Mouse (Mus musculus): ENCODE measurements at regions not wholly inside any gene's neighbourhood (a gene's known extent, or its start where the extent isn't known, plus 50 kb on each side); places are given as distances from the start of the nearest gene placed in this dataset.

DNA sequence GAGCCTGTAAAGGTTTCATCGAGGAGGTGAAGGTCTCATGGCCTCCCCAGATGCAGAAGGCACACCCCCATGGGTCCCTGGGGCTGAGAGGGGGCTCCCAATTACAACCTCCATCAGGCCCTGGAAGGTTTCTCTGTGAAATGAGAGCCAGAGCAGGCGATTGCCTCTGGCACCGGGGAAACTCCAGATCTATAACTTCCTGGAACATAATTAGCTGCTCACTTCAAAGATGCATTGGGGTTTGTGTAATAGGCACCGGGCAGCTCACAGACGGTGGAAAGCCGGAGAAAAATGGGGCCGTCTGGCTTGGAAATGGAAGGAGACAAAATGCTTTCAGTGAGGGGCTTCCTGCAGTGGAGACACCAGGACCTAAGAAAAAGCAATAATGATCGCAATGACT is 151.2 kb upstream of the Mvb12b start:
- H3K4me1 ChIP-seq = no peaks in the 10 kb centered on the region
- ATAC-seq (ENCODE audit: extremely low read depth, insufficient number of reproducible peaks, low FRiP score, low TSS enrichment) = no peak
- H3K36me3 ChIP-seq = no peaks in the 10 kb centered on the region
- no peak overlapping the region for H3K9ac ChIP-seq
- H3K9me3 ChIP-seq = no peaks in the 10 kb centered on the region
- 68% methylated on average over 8 of the region's 8 CpGs for WGBS
- no peak overlapping the region for H3K27ac ChIP-seq (replicated peaks)
- H3K4me2 ChIP-seq = no peak overlapping the region
- H3K4me3 ChIP-seq = no peak overlapping the region
- H3K27me3 ChIP-seq (replicated peaks) = no peaks in the 10 kb centered on the region

DNA sequence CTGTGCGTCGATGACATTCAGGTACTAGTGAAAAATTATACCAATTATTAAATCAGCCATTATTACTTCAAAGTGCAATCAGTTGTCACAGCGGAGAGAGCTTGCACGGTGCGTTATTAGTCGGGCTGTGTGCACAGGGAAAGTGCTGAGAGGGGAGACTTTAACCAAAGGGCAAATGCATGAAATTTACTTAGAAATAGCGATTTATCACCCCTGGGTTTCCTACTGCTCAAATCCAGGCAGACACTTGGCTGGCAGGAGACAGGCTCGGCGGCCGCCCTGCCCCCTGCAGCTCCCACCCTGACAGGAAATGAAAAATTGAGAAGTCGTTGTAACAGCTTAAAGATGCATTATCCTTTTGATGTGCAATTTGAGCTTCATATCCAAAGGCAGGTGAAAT is 145.5 kb upstream of the Mvb12b start:
- ATAC-seq (ENCODE audit: extremely low read depth, insufficient number of reproducible peaks, low FRiP score, low TSS enrichment) = no peak
- no peak overlapping the region for H3K4me3 ChIP-seq
- 0 out of 2 replicates have a peak, but pooled peaks cover 4% of the 10 kb centered on the region for H3K27me3 ChIP-seq (replicated peaks)
- H3K27ac ChIP-seq (replicated peaks) = no peak overlapping the region
- H3K4me2 ChIP-seq = no peak overlapping the region
- H3K4me1 ChIP-seq = peaks cover 17% of the 10 kb centered on the region
- H3K9me3 ChIP-seq = no peaks in the 10 kb centered on the region
- WGBS = 53% methylated on average over 11 of the region's 11 CpGs
- H3K9ac ChIP-seq = no peak overlapping the region
- no peaks in the 10 kb centered on the region for H3K36me3 ChIP-seq

DNA sequence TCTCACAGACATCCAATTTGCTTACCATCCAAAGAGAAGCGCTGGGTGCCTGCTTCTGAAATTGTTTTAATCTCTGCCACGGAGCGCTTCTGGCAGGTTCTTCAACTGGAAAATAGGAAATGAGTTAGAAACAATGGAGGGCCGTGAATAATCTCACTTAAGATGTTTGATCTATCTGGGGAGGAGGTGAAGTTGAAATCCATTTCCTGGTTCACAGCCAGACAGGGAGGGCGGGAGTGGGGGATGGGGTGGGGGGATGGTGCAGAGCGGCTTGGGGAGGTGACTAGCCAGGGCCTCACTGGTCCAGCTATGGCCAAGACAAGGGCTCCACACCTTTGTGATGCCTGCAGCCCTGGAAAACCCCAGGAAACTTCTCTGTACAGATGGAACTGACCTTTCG is 143.7 kb upstream of the Mvb12b start:
- Histone ChIP-seq H3K9ac (peak overlapping the region; percentile 37; the same call in 1 of the 2 replicates), H3K9me3 (no peaks in the 10 kb centered on the region), H3K4me1 (peaks cover 34% of the 10 kb centered on the region), H3K27ac (replicated peaks) (peak overlapping the region; percentile 33; the same call in 1 of the 2 replicates), H3K27me3 (replicated peaks) (0 out of 2 replicates have a peak, but pooled peaks cover 4% of the 10 kb centered on the region), H3K4me2 (peak overlapping the region; percentile 54), H3K4me3 (0 out of 2 replicates have a peak overlapping the region, but pooled peaks have one; percentile 7), H3K36me3 (no peaks in the 10 kb centered on the region)
- WGBS = 19% methylated on average over 7 of the region's 7 CpGs
- ATAC-seq (ENCODE audit: extremely low read depth, insufficient number of reproducible peaks, low FRiP score, low TSS enrichment) = no peak

DNA sequence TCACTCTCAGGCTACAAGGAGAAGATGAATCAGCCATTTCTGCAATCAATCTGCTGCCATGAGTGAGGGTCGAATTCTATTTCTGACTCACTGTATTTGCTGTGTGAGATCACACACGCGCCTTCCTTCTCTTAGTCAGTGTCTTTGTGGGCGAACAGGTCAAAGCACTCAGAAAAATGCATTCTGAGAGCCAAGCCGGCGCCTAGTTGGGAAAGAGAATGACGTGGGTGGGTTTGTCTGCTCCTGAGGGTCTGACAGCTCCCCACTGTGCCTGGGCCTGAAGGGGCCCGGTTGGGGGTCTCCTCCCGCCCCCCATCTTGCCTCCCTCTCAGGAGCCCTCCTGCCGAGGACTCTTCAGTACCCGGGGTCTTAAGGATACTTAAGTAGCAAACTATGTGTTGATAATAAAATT is 143.3 kb upstream of the Mvb12b start:
- H3K27ac ChIP-seq (replicated peaks) = peak overlapping the region; percentile 33
- no peak for ATAC-seq (ENCODE audit: extremely low read depth, insufficient number of reproducible peaks, low FRiP score, low TSS enrichment)
- no peaks in the 10 kb centered on the region for H3K9me3 ChIP-seq
- H3K4me3 ChIP-seq = 0 out of 2 replicates have a peak overlapping the region, but pooled peaks have one; percentile 7
- 0 out of 2 replicates have a peak, but pooled peaks cover 4% of the 10 kb centered on the region for H3K27me3 ChIP-seq (replicated peaks)
- peak overlapping the region; percentile 37; the same call in 1 of the 2 replicates for H3K9ac ChIP-seq
- no peaks in the 10 kb centered on the region for H3K36me3 ChIP-seq
- peaks cover 37% of the 10 kb centered on the region for H3K4me1 ChIP-seq
- H3K4me2 ChIP-seq = peak overlapping the region; percentile 54
- 5% methylated on average over 11 of the region's 11 CpGs for WGBS

GRCm38 (mm10) chr2:34027445-34027844 is 139.7 kb upstream of the Mvb12b start:
- no peak overlapping the region for H3K27ac ChIP-seq (replicated peaks)
- 0 out of 2 replicates have a peak, but pooled peaks cover 4% of the 10 kb centered on the region for H3K27me3 ChIP-seq (replicated peaks)
- no peak for ATAC-seq (ENCODE audit: extremely low read depth, insufficient number of reproducible peaks, low FRiP score, low TSS enrichment)
- peak overlapping the region; percentile 32 for H3K4me2 ChIP-seq
- H3K9me3 ChIP-seq = no peaks in the 10 kb centered on the region
- H3K9ac ChIP-seq = no peak overlapping the region
- no peak overlapping the region for H3K4me3 ChIP-seq
- WGBS = 15% methylated on average over 9 of the region's 9 CpGs
- peaks cover 37% of the 10 kb centered on the region for H3K4me1 ChIP-seq
- no peaks in the 10 kb centered on the region for H3K36me3 ChIP-seq

GRCm38 (mm10) chr2:34026566-34027360 is 139.0 kb upstream of the Mvb12b start:
- Histone ChIP-seq H3K27me3 (replicated peaks) (0 out of 2 replicates have a peak, but pooled peaks cover 4% of the 10 kb centered on the region), H3K4me1 (peaks cover 35% of the 10 kb centered on the region), H3K9me3 (peaks cover 2% of the 10 kb centered on the region; the same call in 1 of the 2 replicates), H3K36me3 (no peaks in the 10 kb centered on the region), H3K4me2 (peak overlapping the region; percentile 32), H3K27ac (replicated peaks) (no peak overlapping the region), H3K4me3 (no peak overlapping the region), H3K9ac (no peak overlapping the region)
- WGBS = 59% methylated on average over 16 of the region's 16 CpGs
- no peak for ATAC-seq (ENCODE audit: extremely low read depth, insufficient number of reproducible peaks, low FRiP score, low TSS enrichment)

- no peak for ATAC-seq (ENCODE audit: extremely low read depth, insufficient number of reproducible peaks, low FRiP score, low TSS enrichment)
- H3K9me3 ChIP-seq = peaks cover 8% of the 10 kb centered on the region
- H3K9ac ChIP-seq = no peak overlapping the region
- no peak overlapping the region for H3K4me2 ChIP-seq
- no peaks in the 10 kb centered on the region for H3K36me3 ChIP-seq
- H3K4me3 ChIP-seq = no peak overlapping the region
- 55% methylated on average over 10 of the region's 10 CpGs for WGBS
- 0 out of 2 replicates have a peak, but pooled peaks cover 4% of the 10 kb centered on the region for H3K27me3 ChIP-seq (replicated peaks)
- H3K27ac ChIP-seq (replicated peaks) = no peak overlapping the region
- peaks cover 26% of the 10 kb centered on the region for H3K4me1 ChIP-seq
These were observed 138.1 kb upstream of the Mvb12b start for GRCm38 (mm10) chr2:34025715-34026360.

- Histone ChIP-seq H3K9me3 (peaks cover 8% of the 10 kb centered on the region), H3K27me3 (replicated peaks) (peaks cover 4% of the 10 kb centered on the region; the same call in 1 of the 2 replicates), H3K9ac (no peak overlapping the region), H3K27ac (replicated peaks) (no peak overlapping the region), H3K36me3 (no peaks in the 10 kb centered on the region), H3K4me2 (no peak overlapping the region), H3K4me3 (no peak overlapping the region), H3K4me1 (no peaks in the 10 kb centered on the region)
- WGBS = 53% methylated on average over 5 of the region's 5 CpGs
- no peak for ATAC-seq (ENCODE audit: extremely low read depth, insufficient number of reproducible peaks, low FRiP score, low TSS enrichment)
These were observed 129.4 kb upstream of the Mvb12b start for GRCm38 (mm10) chr2:34017142-34017453.

GRCm38 (mm10) chr2:34016350-34017141 is 128.8 kb upstream of the Mvb12b start:
- no peak overlapping the region for H3K27ac ChIP-seq (replicated peaks)
- 56% methylated on average over 20 of the region's 20 CpGs for WGBS
- ATAC-seq (ENCODE audit: extremely low read depth, insufficient number of reproducible peaks, low FRiP score, low TSS enrichment) = no peak

GRCm38 (mm10) chr2:34015640-34015995 is 127.9 kb upstream of the Mvb12b start:
- Histone ChIP-seq H3K9ac (no peak overlapping the region), H3K27me3 (replicated peaks) (peaks cover 4% of the 10 kb centered on the region; the same call in 1 of the 2 replicates), H3K9me3 (no peaks in the 10 kb centered on the region), H3K4me1 (no peaks in the 10 kb centered on the region), H3K4me3 (no peak overlapping the region), H3K36me3 (no peaks in the 10 kb centered on the region), H3K4me2 (no peak overlapping the region), H3K27ac (replicated peaks) (no peak overlapping the region)
- ATAC-seq (ENCODE audit: extremely low read depth, insufficient number of reproducible peaks, low FRiP score, low TSS enrichment) = no peak
- WGBS = 84% methylated on average over 7 of the region's 7 CpGs

More at GRCm38 (mm10) chr2:34016350-34017141, 128.8 kb upstream of the Mvb12b start:
- H3K4me2 ChIP-seq = no peak overlapping the region
- no peak overlapping the region for H3K9ac ChIP-seq
- no peak overlapping the region for H3K4me3 ChIP-seq
- H3K27me3 ChIP-seq (replicated peaks) = peaks cover 4% of the 10 kb centered on the region; the same call in 1 of the 2 replicates
- peaks cover 5% of the 10 kb centered on the region for H3K9me3 ChIP-seq
- H3K36me3 ChIP-seq = no peaks in the 10 kb centered on the region
- H3K4me1 ChIP-seq = no peaks in the 10 kb centered on the region
